Mouse (Mus musculus) MEL (cell line): ENCODE data around the gene Cpsf6. TPM values are rescaled to one million over a fixed set of nuclear protein-coding genes. Genes with fewer than 3 reads are reported as not detected.

Source experiments
- DNase-seq: peaks from one replicate; pipeline ENCODE4 v3.0.0; 2011; ENCODE audit warnings: low read depth, low spot score
- H3K27ac ChIP-seq: 2 replicates; pipeline ENCODE4 v1.5.1; 2012; ENCODE audit warnings: low read depth, mild to moderate bottlenecking, control low read depth, low read length, moderate library complexity; ENCODE audit not compliant: control insufficient read depth
- H3K27me3 ChIP-seq, 2 experiments: fragments of 150-350 bp in 1 of 2; sonication (generic) in 1 of 2; 2 replicates each; pipeline ENCODE4 v1.6.1; 2012; ENCODE audit warnings: low read length in 2 of 2, mild to moderate bottlenecking in 2 of 2, improper control_type of control experiment in 1 of 2, moderate library complexity in 1 of 2; ENCODE audit not compliant: insufficient read depth in 2 of 2, control insufficient read depth in 1 of 2
- H3K36me3 ChIP-seq, 2 experiments: 2 replicates each; pipeline ENCODE4 v1.6.1; 2012 to 2014; ENCODE audit warnings: low read length in 2 of 2, improper control_type of control experiment in 1 of 2, inconsistent platforms in 1 of 2, mild to moderate bottlenecking in 1 of 2; ENCODE audit not compliant: insufficient read depth in 2 of 2, control insufficient read depth in 1 of 2
- H3K4me1 ChIP-seq, 2 experiments: fragments of 150-350 bp in 1 of 2; sonication (generic) in 1 of 2; 2 replicates each; pipeline ENCODE4 v1.6.1; 2012; ENCODE audit warnings: low read length in 2 of 2, improper control_type of control experiment in 1 of 2, mild to moderate bottlenecking in 1 of 2; ENCODE audit not compliant: insufficient read depth in 2 of 2, control insufficient read depth in 1 of 2
- H3K4me3 ChIP-seq, 2 experiments: fragments of 150-350 bp in 1 of 2; sonication (generic) in 1 of 2; 2 replicates each; pipeline ENCODE4 v1.5.1; 2012; ENCODE audit warnings: low read depth in 2 of 2, low read length in 2 of 2, mild to moderate bottlenecking in 2 of 2, moderate library complexity in 2 of 2, control low read depth in 1 of 2, improper control_type of control experiment in 1 of 2; ENCODE audit not compliant: control insufficient read depth in 1 of 2, insufficient read depth in 1 of 2
- H3K79me2 ChIP-seq: 2 replicates; pipeline ENCODE4 v1.6.1; 2012; ENCODE audit warnings: mild to moderate bottlenecking, low read length, moderate library complexity; ENCODE audit not compliant: control insufficient read depth, poor library complexity, insufficient read depth
- H3K9ac ChIP-seq: 2 replicates; pipeline ENCODE4 v1.6.1; 2012; ENCODE audit warnings: low read depth, mild to moderate bottlenecking, control low read depth, low read length, moderate library complexity; ENCODE audit not compliant: control insufficient read depth, poor library complexity, severe bottlenecking
- H3K9me3 ChIP-seq: fragments of 150-350 bp; sonication (generic); replicated peaks from 2 replicates; pipeline ENCODE4 v1.6.1; 2012; ENCODE audit warnings: mild to moderate bottlenecking, low read length, improper control_type of control experiment, moderate library complexity; ENCODE audit not compliant: insufficient read depth
- BHLHE40 ChIP-seq: IDR thresholded peaks from 2 replicates; pipeline ENCODE4 v1.6.1; 2012; ENCODE audit warnings: low read depth, mild to moderate bottlenecking, inconsistent platforms, low read length, improper control_type of control experiment, borderline replicate concordance
- CHD2 ChIP-seq: IDR thresholded peaks from 2 replicates; pipeline ENCODE4 v1.6.1; 2011; ENCODE audit warnings: low read length, improper control_type of control experiment
- CTCF ChIP-seq, 3 experiments: IDR thresholded peaks in 2 of 3; conservative IDR thresholded peaks in 1 of 3; 2 replicates each; pipeline ENCODE4 v1.5.1; 2011 to 2012; ENCODE audit warnings: low read length in 3 of 3, low read depth in 2 of 3, mild to moderate bottlenecking in 2 of 3, improper control_type of control experiment in 1 of 3, inconsistent platforms in 1 of 3, mixed read lengths in 1 of 3, moderate library complexity in 1 of 3; ENCODE audit not compliant: control insufficient read depth in 1 of 3, insufficient read depth in 1 of 3, poor library complexity in 1 of 3, severe bottlenecking in 1 of 3
- E2F4 ChIP-seq: IDR thresholded peaks from 2 replicates; pipeline ENCODE4 v1.6.1; 2011; ENCODE audit warnings: low read depth, low read length, improper control_type of control experiment, borderline replicate concordance
- EP300 ChIP-seq, 2 experiments: IDR thresholded peaks; 2 replicates each; pipeline ENCODE4 v1.6.1; 2011; ENCODE audit warnings: improper control_type of control experiment in 2 of 2, low read length in 2 of 2, low read depth in 1 of 2, mild to moderate bottlenecking in 1 of 2
- ETS1 ChIP-seq: IDR thresholded peaks from 2 replicates; pipeline ENCODE4 v1.6.1; 2012; ENCODE audit warnings: low read depth, mild to moderate bottlenecking, inconsistent platforms, low read length, improper control_type of control experiment, moderate library complexity
- GATA1 ChIP-seq: IDR thresholded peaks from 2 replicates; pipeline ENCODE4 v1.6.1; 2011; ENCODE audit warnings: low read depth, low read length, improper control_type of control experiment
- MAFK ChIP-seq: IDR thresholded peaks from 2 replicates; pipeline ENCODE4 v1.6.1; 2011; ENCODE audit warnings: low read depth, mild to moderate bottlenecking, low read length, improper control_type of control experiment, borderline replicate concordance
- MAX ChIP-seq: IDR thresholded peaks from 2 replicates; pipeline ENCODE4 v1.6.1; 2011; ENCODE audit warnings: low read length, improper control_type of control experiment
- MXI1 ChIP-seq: IDR thresholded peaks from 2 replicates; pipeline ENCODE4 v1.6.1; 2011; ENCODE audit warnings: mild to moderate bottlenecking, low read depth, low read length, improper control_type of control experiment
- MYB ChIP-seq: IDR thresholded peaks from 2 replicates; pipeline ENCODE4 v1.6.1; 2011; ENCODE audit warnings: mild to moderate bottlenecking, low read depth, low read length, improper control_type of control experiment
- MYC ChIP-seq: IDR thresholded peaks from 2 replicates; pipeline ENCODE4 v1.6.1; 2011; ENCODE audit warnings: low read depth, mild to moderate bottlenecking, low read length, improper control_type of control experiment, moderate library complexity
- NRF1 ChIP-seq: IDR thresholded peaks from 2 replicates; pipeline ENCODE4 v1.6.1; 2014; ENCODE audit warnings: low read depth, mild to moderate bottlenecking, inconsistent platforms, low read length, improper control_type of control experiment, moderate library complexity; ENCODE audit not compliant: poor library complexity, insufficient read depth, severe bottlenecking
- POLR2A ChIP-seq, 2 experiments: IDR thresholded peaks; 2 replicates each; pipeline ENCODE4 v1.6.1; 2011 to 2012; ENCODE audit warnings: low read length in 2 of 2, mild to moderate bottlenecking in 2 of 2, control low read depth in 1 of 2, improper control_type of control experiment in 1 of 2, low read depth in 1 of 2, moderate library complexity in 1 of 2; ENCODE audit not compliant: control insufficient read depth in 1 of 2, insufficient read depth in 1 of 2, poor library complexity in 1 of 2
- RAD21 ChIP-seq: IDR thresholded peaks from 2 replicates; pipeline ENCODE4 v1.6.1; 2011; ENCODE audit warnings: mild to moderate bottlenecking, low read depth, low read length, improper control_type of control experiment
- RCOR1 ChIP-seq: IDR thresholded peaks from 2 replicates; pipeline ENCODE4 v1.6.1; 2012; ENCODE audit warnings: low read depth, mild to moderate bottlenecking, inconsistent platforms, low read length, improper control_type of control experiment
- SIN3A ChIP-seq: IDR thresholded peaks from 2 replicates; pipeline ENCODE4 v1.6.1; 2012; ENCODE audit warnings: low read length, improper control_type of control experiment, inconsistent platforms
- SMC3 ChIP-seq: IDR thresholded peaks from 2 replicates; pipeline ENCODE4 v1.6.1; 2011; ENCODE audit warnings: low read depth, low read length, improper control_type of control experiment
- TAL1 ChIP-seq: IDR thresholded peaks from 2 replicates; pipeline ENCODE4 v1.6.1; 2012; ENCODE audit warnings: mild to moderate bottlenecking, inconsistent platforms, low read length, moderate library complexity, mixed read lengths
- TBP ChIP-seq: IDR thresholded peaks from 2 replicates; pipeline ENCODE4 v1.8.0; 2011; ENCODE audit warnings: low read depth, low read length, improper control_type of control experiment
- TCF12 ChIP-seq: IDR thresholded peaks from 2 replicates; pipeline ENCODE4 v1.6.1; 2014; ENCODE audit warnings: low read depth, mild to moderate bottlenecking, inconsistent platforms, low read length, improper control_type of control experiment, moderate library complexity
- USF1 ChIP-seq: IDR thresholded peaks from 2 replicates; pipeline ENCODE4 v1.6.1; 2014; ENCODE audit warnings: low read depth, mild to moderate bottlenecking, inconsistent platforms, low read length, improper control_type of control experiment, moderate library complexity
- USF2 ChIP-seq, 2 experiments: IDR thresholded peaks; 2 replicates each; pipeline ENCODE4 v1.6.1; 2011 to 2012; ENCODE audit warnings: improper control_type of control experiment in 2 of 2, low read length in 2 of 2, borderline replicate concordance in 1 of 2, inconsistent platforms in 1 of 2, low read depth in 1 of 2, mild to moderate bottlenecking in 1 of 2; ENCODE audit not compliant: insufficient read depth in 1 of 2
- ZC3H11A ChIP-seq: IDR thresholded peaks from 2 replicates; pipeline ENCODE4 v1.6.1; 2012; ENCODE audit warnings: low read depth, mild to moderate bottlenecking, inconsistent platforms, low read length, improper control_type of control experiment
- ZKSCAN1 ChIP-seq: IDR thresholded peaks from 2 replicates; pipeline ENCODE4 v1.6.1; 2012; ENCODE audit warnings: low read depth, mild to moderate bottlenecking, inconsistent platforms, low read length, improper control_type of control experiment, moderate library complexity
- ZMIZ1 ChIP-seq: IDR thresholded peaks from 2 replicates; pipeline ENCODE4 v1.6.1; 2012; ENCODE audit warnings: low read depth, mild to moderate bottlenecking, inconsistent platforms, low read length, improper control_type of control experiment, moderate library complexity
- ZNF384 ChIP-seq: IDR thresholded peaks from 2 replicates; pipeline ENCODE4 v1.6.1; 2012; ENCODE audit warnings: low read depth, mild to moderate bottlenecking, inconsistent platforms, low read length, improper control_type of control experiment
- polyA plus RNA-seq, 2 experiments: library from polyadenylated mRNA; stranded (reverse) in 1 of 2; unstranded in 1 of 2; fragments of >175 nt in 1 of 2; fragments of >200 nt in 1 of 2; gene quantifications; 2 replicates each; pipeline versions ENCODE4 v1.2.1 to v1.2.4; 2012; ENCODE audit warnings: low replicate concordance in 2 of 2, low read depth in 1 of 2; ENCODE audit not compliant: insufficient read length in 2 of 2, insufficient read depth in 1 of 2, missing spikeins in 1 of 2
- total RNA-seq: library from RNA; depleted of rRNA; stranded (reverse); fragments of 300-350 nt; gene quantifications from 2 replicates; pipeline ENCODE4 v1.2.3, GENCODE M21; 2012

Cpsf6 gene
- total and polyA plus RNA-seq, 3 experiments: 85.7 to 88.2 TPM; not detected in 1

DNA sequence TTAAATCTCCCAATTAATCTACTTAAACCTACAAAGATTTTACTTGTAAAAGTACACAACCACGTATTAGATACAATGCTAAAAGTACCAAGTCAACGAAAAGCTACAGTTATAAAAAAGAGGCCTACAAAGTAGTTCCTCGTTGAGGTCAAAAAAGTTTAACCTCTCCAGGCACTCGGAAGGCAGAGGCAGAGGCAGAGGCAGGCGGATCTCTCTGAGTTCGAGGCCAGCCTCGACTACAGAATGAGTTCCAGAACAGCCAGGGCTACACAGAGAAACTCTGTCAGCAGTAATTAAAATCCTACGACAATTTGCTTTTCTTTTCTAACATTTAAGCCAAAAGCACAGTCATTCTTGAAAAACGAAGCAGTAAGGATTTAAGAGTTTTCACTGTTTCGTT is 4.7 kb downstream of the Cpsf6 start:
- H3K9ac ChIP-seq: peak overlapping the region; percentile 98
- TF ChIP-seq RCOR1: no peak
- no peak for TF ChIP-seq CHD2
- TF ChIP-seq MAX: no peak
- TF ChIP-seq E2F4: no peak
- TF ChIP-seq MXI1: no peak
- TF ChIP-seq USF2 (IDR thresholded peaks at IDR 0.05; ENCODE audit: borderline replicate concordance in 1 of 2, insufficient read depth in 1 of 2, low read depth in 1 of 2, low read length in 2 of 2): no peak
- TF ChIP-seq ETS1: no peak
- no peak for TF ChIP-seq EP300 (IDR thresholded peaks at IDR 0.05; ENCODE audit: low read depth in 1 of 2, low read length in 2 of 2)
- TF ChIP-seq MYB: no peak
- TF ChIP-seq TAL1: no peak
- TF ChIP-seq ZKSCAN1: no peak
- TF ChIP-seq BHLHE40: no peak
- TF ChIP-seq MYC: no peak
- no peak for TF ChIP-seq TCF12
- no peak for TF ChIP-seq RAD21
- TF ChIP-seq ZC3H11A: no peak
- TF ChIP-seq NRF1: no peak
- no peak for TF ChIP-seq TBP
- TF ChIP-seq SIN3A: no peak
- TF ChIP-seq, all 39 proteins: peak for 0
- Histone ChIP-seq H3K9me3 (no peaks in the 10 kb centered on the region), H3K79me2 (peaks cover 51% of the 10 kb centered on the region), H3K27ac (no peak overlapping the region), H3K4me1 (peaks cover 4 to 9% of the 10 kb centered on the region in 2 experiments; a peak in 3 of 4 replicates), H3K4me3 (peak overlapping the region; percentile 91 to 93), H3K27me3 (no peaks in the 10 kb centered on the region), H3K36me3 (peaks cover 2 to 25% of the 10 kb centered on the region in 2 experiments)
- DNase-seq: peak; percentile 42

DNA sequence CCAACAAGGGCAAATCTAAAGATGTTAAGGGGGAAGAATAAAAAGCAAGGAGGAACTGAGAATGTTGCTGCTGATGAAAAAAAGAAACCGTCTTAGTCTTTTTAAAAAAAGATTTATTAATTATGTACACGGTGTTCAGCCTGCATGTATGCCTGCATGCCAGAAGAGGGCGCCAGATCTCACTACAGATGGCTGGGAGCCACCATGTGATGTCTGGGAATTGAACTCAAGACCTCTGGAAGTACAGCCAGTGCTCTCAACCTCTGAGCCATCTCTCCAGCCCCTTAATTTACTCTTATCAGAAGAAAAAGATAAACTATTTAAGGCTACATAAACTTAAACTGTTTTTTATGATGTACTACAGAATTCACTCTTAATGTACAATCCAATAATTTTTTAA is 16.7 kb downstream of the Cpsf6 start:
- Histone ChIP-seq H3K9ac (no peak overlapping the region), H3K27ac (no peak overlapping the region), H3K4me1 (no peaks in the 10 kb centered on the region; a peak in 1 of 4 replicates), H3K79me2 (peaks cover 9% of the 10 kb centered on the region), H3K36me3 (peaks cover 2 to 65% of the 10 kb centered on the region in 2 experiments; a peak in 3 of 4 replicates), H3K9me3 (no peaks in the 10 kb centered on the region), H3K4me3 (no peak overlapping the region), H3K27me3 (no peaks in the 10 kb centered on the region)
- peak; percentile 78 for DNase-seq
- TF ChIP-seq SMC3 (peak; percentile 69), ZMIZ1 (no peak), MYC (peak; percentile 76), POLR2A (IDR thresholded peaks at IDR 0.05; ENCODE audit: control insufficient read depth in 1 of 2, insufficient read depth in 1 of 2, low read depth in 1 of 2, low read length in 2 of 2, poor library complexity in 1 of 2) (0 out of 4 replicates have a peak, but pooled peaks of 1 of the 2 experiments have one; percentile 17), CTCF (IDR thresholded peaks at IDR 0.05 in 2 of 3, conservative IDR thresholded peaks at IDR 0.05 in 1 of 3; ENCODE audit: control insufficient read depth in 1 of 3, insufficient read depth in 1 of 3, low read depth in 2 of 3, low read length in 3 of 3, poor library complexity in 1 of 3, severe bottlenecking in 1 of 3) (peak; percentile 71 to 79 (median 79)), ZNF384 (0 out of 2 replicates have a peak, but pooled peaks have one; percentile 24), MAFK (no peak), RAD21 (peak; percentile 43), GATA1 (no peak), USF1 (peak; percentile 65)
